Mouse (Mus musculus): ENCODE results near the gene Nkx2-9. TPM values are rescaled to one million over a fixed set of nuclear protein-coding genes. Genes with fewer than 3 reads are reported as not detected.
A peak's percentile ranks its signal among the peaks of the same experiment; 100 is the strongest.

Gene Nkx2-9
- under 1 TPM in 1 of 2 experiments, not detected in 1; 0.33 TPM for total RNA-seq (2021)
- long read RNA-seq, experiment 1, partial matches to known transcripts: 0 of 2 reads
- long read RNA-seq, experiment 1, other reads (novel, unspliced or antisense): 0 of 2 reads
- long read RNA-seq, experiment 2: 0 reads

DNA sequence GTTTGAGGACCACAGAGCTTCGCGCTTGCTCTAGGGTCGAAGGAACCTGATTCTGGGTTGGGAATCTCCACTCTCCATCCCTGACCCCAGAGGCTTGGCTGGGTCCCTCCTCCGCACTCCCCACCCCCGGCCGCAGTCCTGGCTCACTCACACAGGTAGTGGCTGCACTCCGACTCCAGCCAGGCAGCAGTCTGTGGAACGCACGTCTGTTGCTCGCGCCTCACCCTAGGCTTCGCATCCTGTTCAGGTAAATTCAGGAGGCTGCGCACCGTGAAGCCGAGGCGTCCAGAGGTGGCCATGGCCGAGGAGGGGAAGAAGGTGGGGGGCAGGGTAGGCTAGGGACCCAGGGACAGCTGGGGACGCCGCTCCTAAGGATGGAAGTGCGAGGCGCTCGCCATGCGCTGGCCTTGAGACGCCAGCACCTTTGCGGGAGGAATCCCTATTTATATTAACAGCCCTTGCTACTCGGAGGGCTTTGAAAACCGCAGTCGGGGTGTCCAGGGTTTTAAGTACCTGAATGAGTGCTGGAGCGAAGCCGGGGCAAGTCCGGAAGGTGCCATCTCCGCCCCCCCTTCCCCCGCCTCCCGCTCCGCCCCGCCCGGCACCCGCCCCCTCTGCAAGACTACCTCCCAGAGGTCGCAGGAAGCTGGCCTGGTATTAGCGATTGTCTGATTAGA, at the start of gene Nkx2-9:
Gene Nkx2-9 (minus strand): TSS at position 524 of the 677 bp plus-strand sequence.
- DNase-seq: no peak

DNA sequence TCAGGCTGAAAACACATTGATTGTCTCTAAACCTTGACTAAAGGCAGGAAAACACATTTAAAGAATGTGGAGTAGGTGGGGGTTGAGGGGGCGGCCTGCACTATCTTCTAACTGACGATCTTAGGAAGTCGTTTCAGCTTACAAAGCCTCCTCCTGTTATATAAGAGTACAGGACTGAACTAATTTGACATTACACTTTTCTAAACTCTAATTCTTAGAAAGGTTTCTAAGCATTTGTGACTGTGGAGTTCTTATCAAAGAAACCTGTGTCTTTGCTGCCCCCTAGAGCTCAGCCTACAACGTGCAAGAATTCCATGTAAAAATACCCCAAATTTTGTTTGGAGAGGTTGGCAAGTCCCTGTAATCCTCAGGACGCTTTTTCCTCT, 24.1 kb upstream of the Nkx2-9 start:
- DNase-seq: peak; percentile 48 to 74

DNA sequence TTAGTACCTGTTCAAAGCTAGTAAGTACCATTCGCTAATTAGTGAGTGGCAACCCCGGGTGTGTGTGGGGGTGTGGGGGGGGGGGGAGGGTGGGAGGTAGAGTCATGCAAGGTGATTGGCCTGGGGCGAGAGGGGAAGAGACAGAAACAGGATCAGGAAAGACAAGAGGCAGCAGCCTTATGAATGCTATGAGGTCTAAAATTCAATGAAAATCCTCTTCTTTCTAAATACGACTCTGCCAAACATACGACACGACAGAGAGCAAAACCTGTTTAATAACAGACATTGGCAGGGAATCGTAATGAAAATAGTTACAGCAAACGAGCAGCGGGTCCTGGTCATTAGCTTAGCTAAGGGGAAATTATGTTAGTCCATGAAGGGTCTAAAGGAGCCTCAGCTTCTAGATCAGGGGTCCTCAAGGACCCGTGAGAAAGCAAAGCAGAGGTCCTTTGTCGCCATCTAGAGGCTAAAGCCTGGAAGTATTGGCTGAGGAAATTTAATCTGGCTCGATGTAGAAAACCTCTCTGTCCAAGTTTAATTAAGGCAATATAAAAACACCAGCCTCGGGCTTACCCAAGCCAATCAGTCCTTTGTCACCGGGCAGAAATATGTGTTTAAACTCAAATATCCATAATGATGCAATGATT, 23.6 kb upstream of the Nkx2-9 start:
- peak; percentile 21 to 38 for DNase-seq

DNA sequence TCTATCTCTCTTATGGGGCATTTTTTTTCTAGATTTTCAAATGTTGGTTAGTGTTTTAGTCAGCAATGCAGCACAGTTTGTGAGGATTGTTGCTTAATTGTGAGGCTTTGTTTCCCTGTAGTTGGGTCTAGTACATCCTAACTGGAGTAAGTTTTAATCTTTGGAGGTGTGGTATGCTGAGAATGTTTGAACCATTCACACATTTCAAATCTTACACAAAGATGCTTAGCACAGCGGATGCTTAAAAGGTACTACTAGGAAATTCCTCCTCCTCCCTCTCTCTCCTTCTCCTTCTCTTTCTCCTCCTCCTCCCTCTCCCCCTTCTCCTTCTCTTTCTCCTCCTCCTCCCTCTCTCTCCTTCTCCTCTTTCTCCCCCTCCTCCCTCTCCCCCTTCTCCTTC, 3.0 kb upstream of the Nkx2-9 start:
- DNase-seq: no peak

DNA sequence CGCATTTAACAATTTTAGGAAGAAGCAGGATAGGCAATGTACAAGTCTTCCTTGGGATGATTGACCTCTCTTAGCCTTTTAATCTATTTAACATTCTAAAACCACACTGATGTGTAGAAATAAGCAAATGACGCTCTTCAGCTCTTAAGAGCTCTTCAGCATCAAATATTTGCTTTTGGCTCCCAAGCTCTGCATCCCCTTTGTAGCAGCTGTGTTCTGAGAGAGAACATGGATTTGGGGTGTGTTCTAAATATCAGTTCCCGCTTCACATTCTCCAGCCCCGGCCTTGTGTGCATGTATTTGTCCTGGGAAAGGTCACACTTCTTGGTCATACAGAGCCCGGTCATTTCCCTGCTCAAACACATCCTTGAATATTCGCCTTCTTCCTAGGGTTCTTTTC, 2.3 kb upstream of the Nkx2-9 start:
- no peak for DNase-seq

DNA sequence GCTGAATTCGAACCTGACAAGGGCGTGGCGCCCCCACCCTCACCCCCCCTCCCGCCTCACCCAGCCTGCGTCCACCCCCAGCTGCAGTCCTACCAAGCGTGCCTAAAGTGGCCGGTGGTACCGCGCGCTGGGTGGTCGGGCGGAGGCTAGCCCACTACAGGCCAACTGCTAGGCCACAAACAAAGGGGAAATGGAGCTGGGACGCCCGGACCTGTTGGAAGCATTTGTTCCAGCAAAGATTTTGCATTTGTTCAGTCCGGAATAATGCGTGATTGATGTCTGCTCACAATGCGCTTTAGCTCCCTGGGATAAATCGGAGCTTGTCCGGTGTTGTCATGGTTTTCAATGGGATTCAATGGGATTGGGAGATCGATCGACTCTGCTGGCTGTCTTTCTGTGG, 1.4 kb upstream of the Nkx2-9 start:
- no peak for DNase-seq

DNA sequence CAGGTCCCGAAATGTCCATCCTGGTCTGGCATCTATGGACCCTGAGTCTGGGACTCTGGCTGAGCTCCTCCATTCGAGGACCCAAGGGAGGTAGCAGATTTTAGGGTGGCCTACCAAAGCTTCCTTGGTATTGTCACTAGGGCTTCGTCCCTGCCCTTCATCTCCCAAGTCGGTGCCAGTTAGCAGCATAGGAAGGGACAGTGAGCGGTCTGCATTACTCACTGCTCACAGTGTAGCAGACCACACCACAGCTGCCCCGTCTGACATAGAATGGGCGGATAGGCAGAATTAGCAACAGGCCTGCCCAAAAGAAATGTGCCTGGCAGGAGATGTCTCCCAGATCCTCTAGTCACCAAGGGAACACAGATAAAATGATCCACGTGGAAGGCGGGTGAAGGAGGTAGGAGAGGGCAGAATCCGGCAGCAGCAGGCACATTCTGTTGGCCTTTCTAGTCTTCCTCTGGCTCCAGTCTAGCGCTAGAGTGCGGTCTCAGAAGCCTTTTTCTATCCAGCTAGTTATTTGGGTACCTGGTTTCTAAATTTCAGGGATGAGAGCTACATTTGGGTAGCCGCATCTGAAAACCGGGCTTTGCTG, 929 bp upstream of the Nkx2-9 start:
- DNase-seq: no peak

DNA sequence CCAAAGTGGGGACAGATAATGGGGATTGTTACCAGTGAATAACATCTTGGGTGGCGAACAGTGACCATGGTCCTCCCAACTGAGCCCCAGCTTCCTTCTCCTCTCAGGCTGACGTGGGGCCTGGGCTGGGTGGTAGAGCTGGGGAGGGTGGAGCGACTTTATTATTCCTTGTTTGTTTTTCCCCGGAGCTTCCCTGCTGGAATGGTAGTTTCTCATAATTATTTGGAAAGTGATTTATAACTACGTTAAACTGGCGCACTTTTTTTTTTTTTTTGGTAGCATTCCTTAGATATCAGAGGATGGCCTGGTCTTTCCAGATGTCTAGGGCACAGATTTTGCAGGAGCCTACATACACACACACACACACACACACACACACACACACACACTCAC, 350 bp upstream of the Nkx2-9 start:
- no peak for DNase-seq

DNA sequence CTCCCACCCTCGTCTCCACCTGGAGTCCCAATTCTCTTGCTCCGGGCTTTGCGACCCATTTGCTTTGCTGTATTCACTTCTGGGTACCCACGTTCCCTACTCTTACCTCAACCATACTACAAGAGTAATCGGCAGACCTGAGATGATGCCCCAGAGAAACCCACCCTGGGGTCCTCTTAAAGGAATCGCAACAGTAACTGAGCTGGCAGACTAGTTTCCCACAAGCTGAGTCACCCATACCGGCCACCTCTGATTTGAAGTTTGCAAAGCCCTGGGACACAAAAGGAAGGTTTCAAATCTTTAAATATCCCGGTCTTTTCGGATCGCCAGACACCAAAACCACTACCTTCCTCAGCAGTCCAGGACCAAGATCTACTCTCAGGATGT, 742 bp downstream of the Nkx2-9 start:
- DNase-seq: no peak

DNA sequence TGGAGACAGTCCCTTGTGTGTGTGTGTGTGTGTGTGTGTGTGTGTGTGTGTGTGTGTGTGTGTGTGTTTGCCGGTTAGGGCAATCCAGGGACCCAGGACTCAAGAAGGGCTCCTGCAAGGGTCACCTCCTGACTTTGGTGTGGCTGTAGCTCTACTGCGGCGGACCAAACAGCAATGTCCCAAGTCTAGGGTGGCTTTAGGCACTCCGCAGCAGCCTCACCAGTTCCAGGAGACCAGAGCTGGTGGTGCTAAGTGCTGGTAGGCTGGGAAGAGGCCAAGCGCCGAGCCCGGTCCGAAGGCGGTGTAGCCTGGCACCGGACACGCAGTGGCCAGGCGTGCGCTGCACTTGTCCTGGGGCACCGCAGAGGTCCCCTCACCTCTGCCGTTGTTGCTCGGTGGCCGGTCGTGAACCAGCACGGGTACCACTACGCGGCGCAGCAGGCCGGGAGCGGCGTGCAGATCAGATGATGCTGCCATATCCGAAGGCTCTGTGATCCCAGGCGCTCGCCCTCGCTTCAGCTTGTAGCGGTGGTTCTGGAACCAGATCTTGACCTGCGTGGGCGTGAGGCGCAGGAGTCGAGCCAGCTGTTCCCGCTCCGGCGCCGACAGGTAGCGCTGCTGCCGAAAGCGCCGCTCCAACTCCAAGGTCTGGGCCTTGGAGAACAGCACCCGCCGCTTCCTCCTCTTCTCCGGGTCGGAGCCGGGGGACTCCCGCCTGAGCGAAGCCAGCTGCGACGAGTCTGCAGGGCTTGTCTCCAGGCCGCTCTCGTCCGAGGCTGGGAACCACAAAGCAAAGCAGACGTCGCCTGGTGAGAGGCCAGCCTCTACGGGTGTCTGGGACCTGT, 1.4 kb downstream of the Nkx2-9 start:
- DNase-seq: peak; percentile 27 to 32

DNA sequence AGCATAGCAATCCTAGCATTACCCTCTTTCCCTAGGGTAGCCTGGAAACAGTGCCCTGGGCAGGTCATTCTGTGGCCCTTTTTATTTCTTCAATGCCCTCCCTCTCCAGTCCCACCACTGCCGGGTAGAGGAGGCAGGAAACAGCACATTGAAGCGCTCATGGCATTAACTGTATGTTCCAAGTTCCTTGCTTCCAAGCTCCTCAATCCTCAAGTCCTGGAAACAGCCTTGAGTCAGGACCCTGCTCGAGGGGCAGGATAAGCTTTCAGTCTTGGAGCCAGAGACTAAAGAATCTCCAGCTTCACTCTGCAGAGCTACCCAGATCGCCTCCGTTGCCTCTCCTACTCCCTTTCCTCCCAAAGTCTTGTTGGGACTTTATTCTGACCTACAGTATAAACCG, 2.2 kb downstream of the Nkx2-9 start:
- no peak for DNase-seq

DNA sequence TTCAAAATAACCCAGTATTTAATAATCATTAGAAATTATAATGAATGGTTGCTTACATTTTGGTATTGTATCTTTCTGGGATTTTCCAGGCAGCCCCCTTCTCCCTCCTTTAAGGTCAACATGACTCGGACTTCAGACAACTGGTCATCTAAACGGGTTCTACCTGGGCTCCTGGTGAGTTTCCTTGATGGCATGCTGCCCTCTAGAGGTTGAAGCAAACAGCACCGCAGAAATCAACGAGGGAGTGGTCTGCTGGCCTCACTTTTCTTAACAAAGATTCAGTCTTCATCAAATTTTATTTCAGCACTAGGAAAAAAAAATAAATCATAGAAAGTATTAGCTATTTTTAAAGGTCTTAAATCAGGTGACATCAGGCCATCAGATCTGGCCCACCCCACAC, 21.4 kb downstream of the Nkx2-9 start:
- peak; percentile 15 to 18 for DNase-seq

DNA sequence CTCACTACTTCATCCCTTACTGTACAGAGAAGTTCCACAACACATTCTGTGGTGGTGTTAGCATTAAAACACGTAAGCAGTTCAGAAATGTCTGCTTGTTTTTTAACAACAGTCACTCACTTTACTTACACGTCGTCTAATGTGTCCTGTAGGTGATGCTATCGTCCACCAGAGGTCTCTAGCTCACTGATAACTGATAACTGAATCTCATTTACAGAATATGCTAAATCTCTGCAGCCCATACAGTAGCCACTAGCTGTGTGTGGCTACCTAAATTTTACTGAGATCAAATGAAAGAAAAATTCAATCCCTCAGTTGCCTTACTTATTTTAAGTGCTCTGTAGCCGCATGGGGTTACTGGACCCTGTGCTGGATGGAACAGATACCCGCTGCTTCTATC, 25.3 kb downstream of the Nkx2-9 start:
- DNase-seq: peak in 1 of 2 experiments; percentile 7

Other genes starting within 250 kb of the Nkx2-9 start
- not detected for gene Nkx2-1, start 76.4 kb downstream of the Nkx2-9 start, total RNA-seq (2021)
- gene Pax9, start 78.5 kb upstream of the Nkx2-9 start, total RNA-seq (2021): under 1 TPM in 1 of 2 experiments, not detected in 1; 0.07 TPM

All from adrenal gland, postnatal 36 days (tissue).